Mouse (Mus musculus): ENCODE measurements around the gene Chd9.
A peak's percentile ranks its signal among the peaks of the same experiment; 100 is the strongest.

Gene Chd9

GRCm38 (mm10) chr8:90828181-90828986, at the start of gene Chd9:
Gene Chd9, plus strand, starts transcription at chr8:90828352.
- DNase-seq (ENCODE audit: low read depth, low spot score): peak; percentile 97

DNA sequence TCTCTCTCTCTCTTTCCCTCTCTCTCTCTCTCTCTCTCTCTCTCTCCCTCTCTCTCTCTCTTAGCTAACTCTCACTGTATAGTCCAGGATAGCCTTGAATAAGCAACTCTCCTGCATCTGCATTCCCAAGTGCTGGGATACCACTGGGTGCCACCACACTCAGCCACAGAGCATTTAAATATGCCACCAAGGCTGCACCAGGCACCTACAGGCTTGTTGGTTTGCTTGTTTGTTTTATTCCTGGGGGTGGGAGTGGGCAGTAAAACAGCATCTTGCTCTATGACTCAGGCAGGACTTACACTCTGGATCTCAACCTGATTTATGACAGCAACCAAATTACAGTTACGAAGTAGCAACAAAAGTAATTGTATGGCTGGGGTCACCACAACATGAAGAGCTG, 36.5 kb upstream of the Chd9 start:
- DNase-seq (ENCODE audit: low read depth, low spot score): no peak

GRCm38 (mm10) chr8:90793710-90794109, 34.4 kb upstream of the Chd9 start:
- peak; percentile 88 for DNase-seq (ENCODE audit: low read depth, low spot score)

GRCm38 (mm10) chr8:90794990-90795861, 32.9 kb upstream of the Chd9 start:
- peak; percentile 80 for DNase-seq (ENCODE audit: low read depth, low spot score)

- DNase-seq (ENCODE audit: low read depth, low spot score): no peak
Measured at GRCm38 (mm10) chr8:90799473-90799872, 28.7 kb upstream of the Chd9 start.

DNA sequence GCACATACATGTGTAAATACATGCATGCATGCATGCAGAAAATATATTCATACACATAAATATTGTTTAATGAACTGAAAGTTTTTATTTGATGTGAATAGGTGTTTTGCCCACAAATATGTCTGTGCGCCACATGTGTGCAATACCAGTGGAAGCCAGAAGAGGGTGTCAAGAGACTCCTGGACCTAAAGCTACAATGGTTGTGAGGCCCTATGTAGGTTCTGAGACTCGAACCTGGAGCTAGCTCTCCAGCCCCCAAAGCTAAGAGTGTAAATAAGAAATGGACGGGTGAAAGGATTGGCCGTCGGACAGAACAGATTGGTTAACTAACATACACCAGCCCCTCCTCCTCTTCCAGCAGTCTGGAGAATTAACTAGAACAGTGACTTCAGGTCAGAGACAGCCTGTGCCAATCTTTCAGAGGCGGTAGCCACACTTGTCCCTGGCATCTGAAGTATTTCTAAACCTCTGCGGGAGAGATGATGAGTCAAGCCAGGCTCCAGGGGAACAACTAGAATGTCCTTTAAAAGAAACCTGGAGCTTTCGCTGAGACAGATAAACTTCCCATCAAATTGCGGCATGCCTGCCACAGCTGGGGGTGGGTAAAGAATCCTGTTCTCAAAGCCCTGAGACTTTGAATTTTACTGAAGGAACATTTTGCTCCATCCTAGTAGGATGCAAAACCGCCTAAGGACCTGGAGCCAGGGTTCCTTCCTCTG, 14.4 kb upstream of the Chd9 start:
- peak; percentile 53 for DNase-seq (ENCODE audit: low read depth, low spot score)

DNA sequence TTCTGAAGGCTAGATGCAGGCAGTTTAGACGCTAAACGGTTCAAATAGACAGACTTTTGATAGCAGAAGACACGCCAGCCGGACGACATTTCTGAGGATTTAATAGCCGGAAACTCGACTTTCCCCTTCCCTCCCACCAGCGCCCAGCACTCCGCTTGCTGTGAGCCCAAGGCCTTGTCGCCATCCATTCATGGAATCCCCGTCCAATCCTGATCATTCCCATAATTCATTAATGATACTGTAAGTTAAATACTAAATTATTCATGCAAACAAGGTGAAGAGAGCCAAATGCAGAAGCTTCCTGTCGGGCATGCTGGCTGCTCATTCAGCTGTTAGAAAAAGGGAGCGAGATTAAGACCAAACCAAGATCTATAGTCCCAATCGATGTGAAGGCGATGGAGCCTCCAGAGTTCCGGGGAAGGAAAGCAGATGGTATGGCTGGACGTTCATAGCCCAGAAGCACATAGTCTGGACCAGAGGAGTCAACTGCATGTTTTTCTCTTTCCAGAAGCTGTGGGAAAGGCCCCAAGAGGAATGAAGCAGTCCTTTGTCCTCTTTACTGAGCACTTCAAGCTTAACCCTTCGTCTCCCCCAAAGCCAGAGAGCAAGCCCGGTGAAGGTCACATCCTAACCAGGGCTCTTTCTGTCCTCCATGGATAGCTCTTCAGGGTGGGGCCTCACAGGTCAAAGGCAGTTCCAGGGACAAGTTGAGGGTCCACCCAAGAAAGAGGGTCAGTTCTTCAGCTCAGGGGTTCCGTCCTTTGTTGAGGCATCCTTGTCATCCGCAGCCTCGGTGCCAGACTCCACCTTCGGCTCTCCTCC, 11.9 kb upstream of the Chd9 start:
- no peak for DNase-seq (ENCODE audit: low read depth, low spot score)

DNA sequence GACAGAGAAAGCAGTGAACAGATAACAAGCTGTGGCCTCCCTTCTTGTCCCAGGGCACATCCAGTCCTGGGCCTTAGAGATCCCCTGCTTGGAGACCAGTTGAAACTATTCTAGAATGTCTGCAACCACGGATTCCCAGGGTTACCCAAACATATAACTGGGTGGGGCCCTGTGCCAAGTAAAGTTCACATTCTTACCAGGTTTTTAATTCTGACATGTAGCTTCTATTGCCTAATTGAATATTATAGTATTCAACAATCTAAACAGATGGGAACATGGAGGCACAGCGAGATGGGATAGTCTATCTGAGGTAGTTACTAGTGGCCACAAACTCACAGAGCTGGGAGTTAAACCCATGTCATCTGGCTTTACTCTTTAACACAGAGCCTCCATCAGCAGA, 10.9 kb upstream of the Chd9 start, which contains the start of gene Gm19935:
TSS of gene Gm19935 (minus strand) at position 101 of the 400 bp plus-strand sequence.
- DNase-seq (ENCODE audit: low read depth, low spot score): no peak

GRCm38 (mm10) chr8:90819561-90820320, 8.4 kb upstream of the Chd9 start:
- DNase-seq (ENCODE audit: low read depth, low spot score): no peak

GRCm38 (mm10) chr8:90820321-90820696, 7.8 kb upstream of the Chd9 start:
- no peak for DNase-seq (ENCODE audit: low read depth, low spot score)

GRCm38 (mm10) chr8:90822443-90822842, 5.7 kb upstream of the Chd9 start:
- DNase-seq (ENCODE audit: low read depth, low spot score): no peak

GRCm38 (mm10) chr8:90825459-90825871, 2.7 kb upstream of the Chd9 start:
- DNase-seq (ENCODE audit: low read depth, low spot score): no peak

DNA sequence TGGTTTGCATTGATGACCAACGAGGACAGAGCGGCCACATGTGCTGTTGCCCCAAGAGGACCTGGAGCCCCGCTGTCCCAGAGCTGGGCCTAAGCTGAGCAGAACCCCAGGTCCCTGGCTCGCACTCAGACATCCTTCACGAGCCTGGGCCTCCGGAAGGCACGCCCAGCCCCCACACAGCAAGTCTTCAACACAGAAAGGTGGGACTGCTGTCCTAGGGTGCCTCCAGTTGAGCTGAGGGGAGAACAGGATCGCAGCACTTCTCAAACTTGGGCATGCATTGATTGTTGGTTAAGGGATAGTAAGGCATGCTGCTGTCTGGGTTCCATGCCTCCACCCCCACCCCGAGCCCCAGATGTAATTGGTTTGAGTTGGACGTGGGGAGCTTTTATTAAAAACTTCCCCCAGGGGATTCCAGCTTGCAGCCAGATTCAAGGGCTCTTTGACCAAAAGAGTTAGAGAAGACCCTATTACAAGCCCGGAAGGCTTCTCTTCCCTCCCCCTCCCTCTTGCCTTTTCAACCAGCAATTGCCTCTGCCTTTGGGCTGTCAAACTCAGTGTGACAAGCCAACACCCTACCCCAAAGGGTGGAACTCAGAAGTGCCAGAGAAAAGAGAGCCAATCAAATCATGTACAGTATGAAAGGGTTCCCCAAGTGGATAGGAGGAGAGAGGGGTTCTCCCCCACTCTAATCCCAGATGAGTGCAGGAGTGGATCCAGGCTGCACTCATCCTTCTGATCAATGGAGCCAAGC, 1.0 kb downstream of the Chd9 start:
- peak; percentile 80 for DNase-seq (ENCODE audit: low read depth, low spot score)

- DNase-seq (ENCODE audit: low read depth, low spot score): no peak
Measured at GRCm38 (mm10) chr8:90829825-90830224, 1.7 kb downstream of the Chd9 start.

GRCm38 (mm10) chr8:90830980-90831379, 2.8 kb downstream of the Chd9 start:
- DNase-seq (ENCODE audit: low read depth, low spot score): no peak

DNA sequence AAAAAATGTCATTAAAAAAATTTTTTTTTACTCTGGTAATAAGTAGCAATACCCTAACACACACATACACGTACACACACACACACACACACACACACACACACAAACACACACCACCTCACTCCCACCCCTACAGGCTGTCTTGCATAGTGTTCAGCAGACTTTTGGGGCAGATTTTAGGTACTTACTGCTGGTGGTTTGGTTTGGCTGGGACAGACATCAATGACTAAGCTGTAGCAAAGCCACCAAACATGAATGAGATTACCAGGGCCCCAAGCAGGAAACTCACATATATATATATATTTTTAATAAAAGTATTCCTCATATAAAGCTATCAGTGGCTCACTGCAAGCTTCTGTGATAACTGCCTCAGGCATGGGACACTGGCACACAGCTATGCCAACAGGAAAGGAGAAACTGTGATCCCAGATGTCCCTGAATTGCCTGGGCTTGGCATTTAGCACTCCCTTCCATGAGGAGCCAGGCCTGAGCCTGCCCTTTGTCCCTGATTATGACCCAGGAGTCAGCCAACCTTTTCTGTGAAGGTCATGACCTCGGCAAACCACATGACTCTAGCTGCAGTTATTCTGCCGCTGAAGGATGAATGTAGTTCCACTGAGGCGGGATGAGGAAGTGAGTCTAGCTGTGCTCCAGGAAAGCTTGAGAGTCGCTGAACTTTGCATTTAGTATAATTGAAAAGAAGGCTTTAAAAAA, 4.6 kb downstream of the Chd9 start:
- DNase-seq (ENCODE audit: low read depth, low spot score): peak; percentile 75

DNA sequence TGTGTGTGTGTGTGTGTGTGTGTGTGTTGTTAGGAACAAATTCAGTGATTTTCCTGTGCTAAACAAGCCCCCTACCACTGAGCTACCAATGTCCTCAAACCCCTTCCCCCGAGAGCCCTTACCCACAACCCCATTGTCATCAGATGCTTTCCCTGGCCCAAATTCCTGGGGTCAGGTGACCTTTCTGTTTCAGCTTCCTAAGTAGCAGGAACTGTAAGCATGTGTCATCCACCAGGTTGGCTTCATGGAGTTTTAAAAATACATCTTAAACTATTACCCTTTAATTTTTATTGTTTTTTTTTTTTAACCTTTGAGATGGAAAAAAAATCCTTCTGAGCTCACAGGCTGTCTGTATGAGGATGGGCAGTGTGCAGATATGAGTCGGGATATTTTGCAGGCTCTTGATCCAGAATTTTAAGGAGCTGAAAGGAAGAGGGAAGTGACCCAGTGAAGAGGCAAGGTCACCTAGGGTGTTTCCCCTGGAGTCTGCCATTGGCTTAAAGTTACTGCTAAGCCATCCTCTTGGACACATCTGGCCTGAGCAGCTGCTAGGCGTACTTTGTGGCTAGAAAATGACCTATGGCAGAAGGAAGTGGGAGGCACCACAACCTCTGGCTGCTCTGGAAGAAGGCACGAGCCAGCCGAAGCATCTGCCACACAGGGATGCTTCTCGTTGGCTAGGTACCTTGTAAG, 5.6 kb downstream of the Chd9 start:
- DNase-seq (ENCODE audit: low read depth, low spot score): no peak

DNA sequence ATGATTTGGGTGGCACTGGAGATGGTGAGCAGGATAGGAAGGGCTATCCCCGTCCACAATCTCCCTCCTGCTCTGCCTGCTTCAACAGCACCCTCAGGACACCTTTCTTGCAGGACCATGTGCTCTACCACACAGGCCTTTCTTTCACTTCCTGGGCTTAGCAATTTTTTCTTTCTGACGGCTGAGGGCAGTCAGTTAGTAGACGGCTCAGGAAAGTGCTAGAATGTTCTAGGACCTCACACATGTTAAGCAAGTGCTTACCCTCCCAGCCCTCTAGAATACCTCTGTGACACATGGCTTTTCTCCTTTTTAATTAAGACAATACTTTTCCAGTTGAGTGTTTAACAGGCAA, 6.1 kb downstream of the Chd9 start:
- DNase-seq (ENCODE audit: low read depth, low spot score): no peak
